Mouse (Mus musculus) telencephalon, adult 2 months (tissue): ENCODE measurements around the gene Cdh10.

Experiments
- DNase-seq: peaks from one replicate; pipeline ENCODE4 v3.0.0-alpha.2; 2011; ENCODE audit warnings: low read depth, low spot score

Gene Cdh10

GRCm38 (mm10) chr15:18975041-18975440, 156.3 kb downstream of the Cdh10 start:
- no peak for DNase-seq

GRCm38 (mm10) chr15:18984891-18985290, 166.1 kb downstream of the Cdh10 start:
- no peak for DNase-seq

GRCm38 (mm10) chr15:18987671-18988070, 168.9 kb downstream of the Cdh10 start:
- no peak for DNase-seq

GRCm38 (mm10) chr15:18993512-18993911, 174.8 kb downstream of the Cdh10 start:
- no peak for DNase-seq

- DNase-seq, result no peak
Observed at GRCm38 (mm10) chr15:18994294-18994693, 175.5 kb downstream of the Cdh10 start.

GRCm38 (mm10) chr15:19010829-19011228, 192.1 kb downstream of the Cdh10 start:
- no peak for DNase-seq

GRCm38 (mm10) chr15:19032983-19033382, 214.2 kb downstream of the Cdh10 start:
- DNase-seq, result no peak

GRCm38 (mm10) chr15:19040077-19040476, 221.3 kb downstream of the Cdh10 start:
- DNase-seq, result peak; percentile 47
